Mouse (Mus musculus) layer of hippocampus, adult 9-10 months (tissue): ENCODE measurements at regions not wholly inside any gene's neighbourhood (a gene's known extent, or its start where the extent isn't known, plus 50 kb on each side); places are given as distances from the start of the nearest gene placed in this dataset.
"Not testable (repeated sequence)": the region's sequence is repeated elsewhere in the genome, so short reads cannot be mapped to it uniquely, and the experiment has no call there.

Source experiments
- DNase-seq: peaks from one replicate; pipeline ENCODE4 v3.0.0; 2022; ENCODE audit warnings: low spot score

DNA sequence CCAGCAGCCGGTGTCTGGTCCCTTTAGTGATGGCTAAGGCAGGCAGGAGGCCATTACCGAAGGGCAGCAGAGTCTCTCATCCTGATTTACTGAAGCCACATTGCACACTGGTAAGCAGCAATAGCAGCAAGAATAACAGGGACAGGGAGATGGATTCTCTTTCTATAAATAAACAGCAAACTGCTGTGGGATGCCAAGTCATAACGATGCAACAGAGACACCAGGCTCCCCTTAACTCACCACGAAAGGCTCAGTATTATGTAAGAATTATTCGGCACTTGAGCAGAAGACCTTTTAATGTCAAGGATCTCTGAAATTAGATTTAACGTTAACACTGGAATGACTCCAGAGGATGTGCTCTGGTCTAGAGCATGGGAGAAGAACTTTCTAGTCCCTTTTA, 202.1 kb downstream of the Ddx10 start:
- no peak for DNase-seq

DNA sequence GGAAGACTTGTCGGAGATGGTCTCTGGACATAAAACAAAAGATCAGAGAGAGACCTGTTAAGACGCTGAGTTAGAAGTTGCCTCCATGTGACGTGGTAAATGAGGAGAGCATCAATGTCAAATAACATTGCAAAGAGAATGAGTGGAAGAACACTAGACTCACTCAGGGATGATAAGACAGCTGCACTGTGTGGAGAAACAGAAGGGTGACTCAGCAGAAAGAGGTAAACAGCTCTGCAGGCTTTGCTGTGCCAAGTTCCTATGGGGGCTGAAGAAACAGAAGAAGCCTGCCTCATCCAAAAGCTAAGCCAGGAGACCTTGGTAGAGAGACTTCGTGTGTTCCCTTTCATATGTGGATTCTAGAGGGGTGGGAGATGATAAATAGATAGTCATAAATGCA, 214.1 kb downstream of the Ddx10 start:
- no peak for DNase-seq

DNA sequence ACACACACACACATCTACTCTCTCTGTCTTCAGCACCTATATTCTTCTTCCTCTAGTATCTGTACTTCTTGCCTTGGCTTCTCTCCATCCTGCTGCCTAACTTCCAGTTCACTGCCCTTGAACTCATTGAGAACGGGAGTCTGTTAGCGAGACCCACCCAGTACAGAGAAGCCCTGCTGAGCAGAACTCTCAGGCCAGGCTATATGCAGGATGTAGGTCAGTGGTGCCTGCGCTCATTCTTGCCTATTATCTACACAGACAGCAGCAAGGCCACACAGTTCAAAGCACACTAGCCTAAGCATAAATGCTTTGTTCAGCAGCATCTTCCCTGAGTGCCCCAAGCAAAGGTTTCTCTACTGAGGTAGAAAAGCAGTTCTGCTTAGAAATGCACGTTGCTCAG, 225.8 kb downstream of the Ddx10 start:
- no peak for DNase-seq

DNA sequence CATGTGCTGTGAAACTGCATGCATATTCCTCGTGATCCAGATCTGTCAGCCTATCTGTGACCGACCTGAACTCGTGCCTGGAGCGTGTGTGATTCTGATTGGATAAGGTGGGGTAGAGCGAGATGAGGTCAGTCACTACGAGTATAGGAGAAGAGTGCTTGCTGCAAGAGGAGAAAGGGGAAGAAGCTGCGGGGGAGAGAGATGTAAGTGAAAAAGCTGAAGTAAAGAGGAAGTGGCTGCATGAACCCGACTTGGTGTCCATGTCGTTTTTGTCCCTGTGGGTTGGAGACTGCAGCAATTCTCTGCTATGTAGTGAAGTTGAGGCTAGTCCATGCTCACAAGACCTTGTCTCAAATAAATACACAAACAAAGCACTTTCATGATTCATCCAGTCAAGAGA, 237.1 kb downstream of the Ddx10 start:
- no peak for DNase-seq

DNA sequence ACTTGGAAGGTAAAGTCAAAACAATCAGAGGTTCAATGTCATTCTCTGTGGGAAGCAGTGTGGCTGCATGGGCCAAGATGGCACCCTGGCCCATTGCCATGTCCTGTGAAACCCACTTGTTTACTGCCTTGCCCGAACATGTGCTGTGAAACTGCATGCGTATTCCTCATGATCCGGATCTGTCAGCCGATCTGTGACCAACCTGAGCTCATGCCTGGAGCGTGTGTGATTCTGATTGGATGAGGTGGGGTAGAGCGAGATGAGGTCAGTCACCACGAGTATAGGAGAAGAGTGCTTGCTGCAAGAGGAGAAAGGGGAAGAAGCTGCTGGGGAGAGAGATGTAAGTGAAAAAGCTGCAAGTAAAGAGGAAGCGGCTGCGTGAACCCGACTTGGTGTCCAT, 240.5 kb downstream of the Ddx10 start:
- DNase-seq = no peak

DNA sequence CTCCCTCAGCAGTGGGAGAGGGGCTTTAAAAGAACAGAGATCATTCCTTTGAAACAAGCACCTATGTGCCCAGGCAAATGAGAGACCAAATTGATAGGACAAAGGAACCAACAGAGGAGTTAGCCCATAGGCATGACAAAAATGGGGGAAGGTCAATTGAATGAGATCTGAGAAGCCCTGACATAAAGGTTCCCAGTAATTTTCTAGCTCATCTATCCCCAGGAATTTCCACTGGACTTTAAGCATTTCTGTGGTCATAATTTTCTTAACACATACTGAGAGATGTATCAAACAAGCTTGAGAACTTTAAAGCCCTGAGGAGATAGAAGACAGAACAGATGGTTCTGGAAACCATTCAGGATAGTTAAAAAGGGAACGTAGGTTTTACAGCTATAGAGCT, 241.8 kb downstream of the Ddx10 start:
- DNase-seq = no peak

DNA sequence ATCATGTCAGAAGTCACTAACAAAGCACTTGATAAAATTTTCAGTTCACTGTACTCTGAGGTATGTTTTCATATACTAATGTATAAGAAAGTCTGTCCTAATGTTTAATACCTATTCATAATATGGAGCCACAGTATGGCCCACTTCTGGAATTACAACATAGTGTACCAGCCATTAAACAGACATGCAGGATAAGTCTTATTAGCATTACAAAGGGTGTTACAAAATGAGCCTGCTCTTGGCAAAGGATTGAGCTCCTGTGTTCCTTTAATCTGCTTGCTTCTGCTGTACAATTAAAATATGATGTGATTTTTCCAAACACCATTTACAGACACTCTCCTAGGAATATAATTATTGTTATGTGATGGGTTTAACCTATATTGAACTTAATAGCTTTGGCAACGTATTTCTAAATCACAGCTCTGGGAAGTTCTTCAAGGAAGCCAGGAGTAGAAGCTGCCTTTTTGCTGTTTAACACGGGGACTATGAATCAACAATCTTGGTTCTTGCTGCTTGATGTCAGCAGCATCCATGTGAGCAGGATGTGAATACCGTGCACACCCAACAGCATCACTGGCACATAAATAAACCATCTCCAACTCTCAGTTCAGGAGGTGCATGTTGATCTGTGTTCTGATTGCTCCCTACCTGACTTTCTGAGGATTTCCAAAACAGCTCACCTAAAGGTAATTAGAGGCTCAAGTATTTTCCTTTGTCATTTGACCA, 243.4 kb downstream of the Ddx10 start:
- no peak for DNase-seq

DNA sequence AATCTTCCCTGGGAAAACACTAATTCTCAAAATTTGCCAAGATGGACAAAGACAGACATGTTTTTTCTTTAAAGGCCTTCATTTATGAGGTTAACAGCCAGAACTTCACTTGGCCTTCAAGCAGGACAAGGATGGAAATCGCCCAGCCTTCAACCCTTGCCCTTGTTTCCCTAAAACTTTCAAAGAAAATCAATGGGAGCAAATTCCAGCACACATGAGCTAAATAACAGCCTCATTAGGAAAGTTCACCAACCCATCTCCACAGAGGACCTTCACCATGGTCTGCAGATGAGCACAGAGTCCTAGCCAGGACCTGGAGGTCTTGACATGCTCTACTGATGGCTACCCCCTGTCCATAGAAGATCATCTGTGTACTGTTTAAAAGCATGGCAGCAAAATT, 271.8 kb downstream of the Ddx10 start:
- no peak for DNase-seq

DNA sequence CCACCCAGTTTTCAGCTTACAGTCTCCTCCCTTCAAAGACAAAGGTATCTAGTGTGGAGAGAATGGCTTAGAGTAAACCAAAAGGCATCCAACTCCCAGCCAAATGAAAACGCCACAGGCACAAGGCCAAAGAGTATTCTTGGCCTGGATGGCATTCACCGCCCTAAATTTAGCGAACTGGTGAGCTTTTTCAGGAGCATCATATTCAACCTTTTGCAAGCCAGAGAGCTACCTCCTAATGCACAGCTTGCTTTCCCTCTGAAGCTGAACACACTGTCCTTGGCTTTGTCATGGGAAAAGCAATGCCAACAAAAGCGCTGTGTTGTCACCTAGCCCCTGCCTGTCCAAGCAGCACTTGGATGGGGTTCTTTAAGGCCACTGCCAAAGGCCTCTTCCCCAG, 282.2 kb downstream of the Ddx10 start:
- no peak for DNase-seq

DNA sequence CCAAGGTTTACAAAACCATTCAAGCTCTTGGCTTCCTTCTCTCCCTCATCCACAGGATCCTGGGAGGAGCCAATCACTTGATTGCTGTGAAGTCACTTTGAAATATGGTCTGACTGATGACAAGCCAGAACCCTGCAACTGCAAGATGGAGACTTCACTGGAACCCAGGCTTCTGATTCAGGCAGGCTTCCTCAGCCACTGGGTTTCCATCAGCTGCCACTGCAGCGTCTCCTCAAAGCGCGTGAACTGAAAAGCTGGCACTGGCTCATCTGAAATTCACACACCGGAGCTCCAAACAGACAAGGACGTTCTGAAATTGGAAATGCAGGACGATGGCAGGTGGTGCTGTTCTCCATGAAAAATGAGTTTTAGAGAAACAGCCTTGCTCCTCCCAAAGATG, 280.1 kb upstream of the AI593442 start:
- no peak for DNase-seq

DNA sequence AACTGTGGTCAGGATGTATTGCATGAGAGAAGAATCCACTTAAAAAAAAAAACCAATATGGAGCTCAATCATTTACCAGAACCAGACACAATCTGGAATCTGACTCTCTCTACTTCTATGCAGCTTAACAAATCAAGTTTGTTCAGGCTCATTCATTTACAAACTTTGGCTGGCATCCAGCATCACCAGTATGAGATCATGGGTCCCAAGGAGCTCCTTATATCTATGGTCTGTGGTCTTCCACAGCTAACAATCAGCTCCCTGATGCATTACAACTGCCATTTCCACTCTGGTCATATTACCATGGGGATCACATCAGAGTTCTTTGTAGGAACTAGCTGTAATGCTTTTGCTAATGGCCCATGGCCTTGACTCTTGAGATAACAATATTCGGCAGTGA, 277.7 kb upstream of the AI593442 start:
- no peak for DNase-seq

DNA sequence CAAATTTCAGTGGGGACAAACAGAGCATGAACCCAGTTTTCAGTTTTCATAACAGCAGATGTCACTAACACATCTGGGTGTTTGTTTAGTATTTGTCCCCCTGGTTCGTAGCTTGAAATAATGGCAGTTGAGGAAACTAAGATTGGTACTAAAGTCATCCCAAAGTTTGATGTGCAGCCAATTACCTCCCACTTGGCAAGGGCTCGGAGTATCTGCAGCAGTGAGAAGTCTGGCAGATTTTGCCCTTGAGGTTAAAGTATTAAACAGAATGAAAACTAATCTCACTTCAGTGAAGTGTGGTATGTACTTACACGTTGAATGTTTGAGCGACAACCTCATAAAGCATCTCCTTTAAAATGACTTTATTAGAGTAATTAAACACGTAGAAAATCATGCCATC, 264.5 kb upstream of the AI593442 start:
- no peak for DNase-seq

DNA sequence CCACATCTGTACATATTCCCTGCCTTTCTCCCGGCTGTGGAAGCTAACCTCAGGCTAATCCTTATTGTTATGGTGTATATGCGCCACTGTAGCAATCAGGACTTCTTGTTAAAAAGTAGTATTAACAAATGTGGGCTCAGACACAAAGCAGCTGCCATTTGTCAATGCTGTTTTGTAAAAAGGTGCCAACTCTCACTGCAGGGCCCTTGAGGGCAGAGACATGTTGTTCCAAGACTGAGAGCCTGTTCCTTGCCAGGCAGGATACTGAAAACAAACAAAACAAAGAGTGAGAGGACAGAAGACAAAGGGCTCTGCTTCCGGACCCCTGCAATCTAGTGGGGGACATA, 262.0 kb upstream of the AI593442 start:
- no peak for DNase-seq

DNA sequence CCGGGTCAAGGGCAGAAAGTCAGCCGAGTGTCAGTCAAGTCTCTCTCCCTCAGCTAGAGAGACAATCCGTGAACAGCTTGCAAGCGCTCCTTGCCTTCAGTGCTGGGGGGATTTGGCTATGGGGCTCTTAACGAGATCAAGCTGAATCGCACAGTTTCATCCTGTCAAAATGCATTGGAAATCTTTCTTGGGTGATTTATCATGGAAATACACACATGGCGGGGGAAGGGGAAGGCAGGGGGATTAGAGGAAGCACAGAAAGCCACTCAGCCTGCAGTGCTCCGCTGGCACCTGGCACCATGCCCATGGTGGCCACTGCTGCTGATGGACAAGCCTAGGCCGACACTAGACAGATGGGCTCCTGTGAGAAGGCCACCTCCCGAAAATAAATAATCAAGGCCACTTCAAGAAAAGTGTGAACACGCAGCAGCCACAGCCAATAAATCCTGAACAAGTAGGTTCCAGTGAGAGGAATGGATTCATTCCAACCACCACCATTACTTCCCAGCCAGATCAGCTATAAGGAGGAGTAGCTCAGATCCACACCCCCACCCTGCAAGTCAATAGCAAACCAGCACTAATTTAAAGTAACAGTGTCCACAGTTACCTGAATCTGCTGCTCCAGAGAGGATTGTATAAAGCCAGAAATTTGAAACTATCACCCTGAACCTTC, 261.5 kb upstream of the AI593442 start:
- no peak for DNase-seq

DNA sequence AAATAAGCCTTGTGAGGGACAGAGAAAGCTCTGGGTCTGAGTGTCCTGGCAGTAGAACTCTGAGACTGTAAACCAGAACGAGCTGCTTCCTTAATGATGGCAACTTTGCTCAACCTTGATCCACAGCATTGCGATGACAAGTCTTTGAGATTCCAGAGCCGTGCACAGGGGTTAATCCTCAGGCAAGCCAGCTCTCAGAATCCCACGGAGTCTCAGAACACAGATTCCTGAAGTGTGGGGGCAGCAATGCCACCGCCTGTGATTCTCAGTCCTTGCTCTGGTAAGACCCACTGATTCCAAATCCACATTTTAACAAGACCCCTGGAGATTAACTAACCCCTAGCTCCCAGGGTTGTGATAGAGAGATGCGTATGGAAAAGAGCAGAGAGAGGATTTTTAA, 255.5 kb upstream of the AI593442 start:
- DNase-seq = no peak

DNA sequence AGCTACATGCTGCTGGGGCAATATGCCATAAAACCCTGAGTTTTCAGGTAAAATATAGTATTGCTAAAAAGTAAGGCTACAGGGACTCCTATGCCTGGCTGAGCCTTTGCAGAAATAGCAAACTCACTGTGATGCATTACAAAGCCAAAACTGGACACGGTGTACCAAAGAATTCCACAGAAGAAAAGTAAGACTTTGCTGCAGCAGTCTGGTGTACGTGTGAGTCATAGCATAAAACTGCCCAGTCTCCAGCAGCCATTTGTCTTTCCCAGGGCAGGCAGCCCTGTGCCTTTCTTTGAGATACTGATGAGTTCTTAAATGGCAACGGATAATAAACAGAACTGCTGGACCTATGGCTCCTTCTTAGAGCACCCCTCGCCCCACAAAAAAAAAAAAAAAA, 237.9 kb upstream of the AI593442 start:
- no peak for DNase-seq

DNA sequence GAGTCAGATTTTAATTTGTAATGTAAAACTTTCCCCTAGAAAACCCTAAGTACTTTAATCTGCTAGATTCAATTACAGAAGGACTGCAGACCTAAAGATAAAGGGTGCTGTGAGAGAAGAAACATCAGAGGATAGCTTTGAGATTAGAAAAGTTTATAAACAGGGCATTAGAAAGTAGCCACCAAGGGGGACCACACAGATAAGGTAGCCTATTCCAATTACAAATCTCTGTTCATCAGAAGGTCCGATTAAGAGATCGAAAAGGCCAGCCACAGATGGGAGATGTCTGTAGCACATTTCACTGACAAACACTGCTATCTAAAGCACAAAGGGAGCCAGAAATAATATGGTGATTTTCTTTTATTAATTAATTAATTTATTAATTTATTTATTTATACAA, 209.1 kb upstream of the AI593442 start:
- DNase-seq = not testable (repeated sequence)

DNA sequence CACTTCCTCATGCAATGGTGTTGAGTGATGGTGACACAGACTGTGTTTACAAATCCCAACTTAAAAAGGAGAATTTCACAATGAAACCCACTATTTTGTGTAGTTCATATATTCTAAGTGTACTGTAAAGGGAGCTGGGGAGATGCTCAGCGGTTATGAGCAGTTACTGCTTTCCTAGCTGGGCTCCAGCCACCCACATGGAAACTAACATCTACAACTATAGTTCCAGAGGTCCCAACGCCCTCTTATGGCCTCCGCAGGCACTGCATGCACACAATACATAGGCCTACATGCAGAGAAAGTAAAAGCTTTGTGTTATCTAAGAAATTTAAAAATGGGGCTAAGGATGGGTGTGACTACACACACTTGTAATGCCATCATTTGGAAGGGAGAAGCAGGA, 208.4 kb upstream of the AI593442 start:
- DNase-seq = not testable (repeated sequence)

DNA sequence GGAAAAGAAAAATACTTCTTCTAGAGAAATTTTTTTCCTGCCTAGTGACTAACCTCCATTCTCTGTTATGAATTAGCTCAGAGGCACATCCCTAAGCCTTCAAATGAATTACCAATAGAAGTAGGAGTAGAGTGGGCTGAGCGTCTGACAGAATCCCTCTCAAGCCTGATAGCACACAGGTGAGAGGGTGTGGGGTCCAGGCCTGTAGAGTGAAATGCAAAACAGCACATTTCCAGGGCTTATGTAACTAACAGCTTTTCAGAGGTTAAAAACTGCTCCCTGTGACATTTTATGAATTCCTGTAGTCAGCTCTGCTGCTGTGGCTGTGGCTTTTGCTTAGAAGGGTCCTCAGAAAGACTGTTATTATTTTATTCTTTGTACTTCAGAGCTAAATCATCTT, 187.7 kb upstream of the AI593442 start:
- DNase-seq = no peak

DNA sequence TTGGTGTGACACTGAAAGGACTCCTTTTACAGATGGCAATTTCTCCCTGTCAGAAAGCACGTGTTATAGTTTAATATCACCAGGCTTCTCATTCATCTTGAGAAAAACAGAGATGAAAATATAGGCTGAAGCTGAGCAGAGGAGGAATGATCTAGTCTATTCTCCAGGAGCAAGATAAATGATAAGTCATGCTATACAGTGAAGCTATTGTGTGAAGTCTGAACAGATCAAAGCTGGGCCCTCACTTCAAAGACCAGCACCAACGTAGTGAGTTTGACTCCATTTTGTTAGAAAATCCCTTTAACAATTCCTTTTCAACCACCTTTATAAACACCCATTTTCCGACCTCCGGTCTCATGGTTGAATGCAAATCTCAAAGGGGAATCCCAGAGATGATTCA, 180.7 kb upstream of the AI593442 start:
- DNase-seq = no peak

DNA sequence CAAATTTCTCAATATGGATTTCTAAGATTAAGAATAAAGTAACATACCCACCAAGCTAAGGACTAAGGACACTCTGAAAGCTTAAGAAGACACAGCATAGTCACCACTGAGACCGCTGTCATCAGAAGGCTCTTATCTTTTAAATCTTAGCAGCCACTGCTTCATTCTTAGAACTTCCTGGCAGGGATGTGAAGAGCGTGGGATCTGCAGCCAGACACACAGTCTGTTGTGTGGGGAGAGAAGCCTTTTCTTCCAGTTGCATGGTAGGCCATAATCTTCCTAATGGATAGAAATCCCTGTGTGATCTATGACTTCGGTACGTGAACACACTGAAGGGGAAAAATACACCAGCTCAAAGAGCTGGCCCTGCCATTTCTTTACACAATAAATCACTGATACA, 178.8 kb upstream of the AI593442 start:
- no peak for DNase-seq

DNA sequence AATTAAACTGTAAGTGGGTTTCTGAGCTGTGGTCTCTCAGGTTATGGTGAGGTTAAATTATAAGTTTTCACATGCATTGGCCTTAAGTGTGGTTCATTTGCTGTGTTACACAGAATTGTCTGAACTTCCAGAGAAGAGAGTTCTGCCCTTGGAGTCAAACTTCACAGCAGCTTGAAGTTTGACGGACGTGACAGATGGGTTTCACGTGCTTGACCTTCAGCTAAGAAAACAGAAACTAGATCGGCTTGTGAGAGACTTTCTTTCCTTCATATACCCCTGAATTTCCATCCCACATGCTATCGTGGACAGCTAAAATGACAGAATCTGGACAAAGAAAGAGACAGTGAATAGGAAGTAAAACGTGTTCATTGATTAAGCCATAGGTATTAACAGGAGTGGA, 173.8 kb upstream of the AI593442 start:
- no peak for DNase-seq

DNA sequence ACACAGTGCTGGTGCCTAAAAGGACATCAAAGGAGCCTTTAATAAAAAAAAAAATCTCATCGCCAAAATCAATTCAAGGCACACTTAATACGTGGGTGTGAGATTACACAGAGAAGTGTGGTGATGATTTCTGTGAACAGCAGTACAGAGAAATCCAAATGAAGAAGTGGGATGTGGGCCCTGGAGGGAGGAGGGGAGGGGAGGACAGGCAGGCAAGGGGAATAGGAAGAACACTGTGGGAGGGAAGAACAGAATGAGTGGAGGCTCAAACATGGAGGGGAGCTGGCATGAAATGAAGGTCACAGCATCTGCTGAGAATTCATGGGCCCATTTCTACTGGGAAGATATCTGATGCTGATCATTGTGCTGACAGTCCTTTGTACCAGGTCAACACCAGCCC, 171.0 kb upstream of the AI593442 start:
- no peak for DNase-seq

DNA sequence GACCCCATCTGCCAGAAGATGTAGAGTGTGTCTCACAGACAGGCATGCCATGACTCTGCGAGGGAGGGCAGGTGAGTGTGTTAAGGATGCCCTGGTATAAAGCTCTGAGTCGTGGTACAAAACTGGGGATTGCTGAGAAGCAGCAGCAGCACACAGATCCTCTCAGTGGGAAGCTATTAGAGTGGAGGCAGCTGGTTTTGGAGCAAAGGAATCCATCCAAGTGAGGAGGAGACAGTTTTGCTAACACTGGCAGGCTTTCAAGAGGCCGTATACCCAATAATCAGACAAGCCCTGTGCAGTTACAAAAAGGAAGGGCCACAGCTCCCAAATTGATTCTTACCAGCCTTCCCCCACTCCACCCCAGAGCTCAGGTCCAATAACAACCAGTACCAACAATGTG, 170.4 kb upstream of the AI593442 start:
- DNase-seq = no peak
